Mouse (Mus musculus) adrenal gland, adult 18-20 months (tissue): ENCODE results near the gene Upb1. TPM values are rescaled to one million over a fixed set of nuclear protein-coding genes. Genes with fewer than 3 reads are reported as not detected.
"Not testable (repeated sequence)": the region's sequence is repeated elsewhere in the genome, so short reads cannot be mapped to it uniquely, and the experiment has no call there.

Experiments used
- DNase-seq, 2 experiments: peaks; one replicate each; pipeline ENCODE4 v3.0.0; 2021 to 2022; ENCODE audit warnings: low spot score in 2 of 2
- long read RNA-seq, 2 experiments: library from polyadenylated mRNA; stranded (forward); transcript quantifications; one replicate each; pipeline ENCODE4 v2.0.0; 2021
- total RNA-seq, 2 experiments: library from RNA; stranded (reverse); gene quantifications; 1 replicate in 1 of 2; 2 replicates in 1 of 2; pipeline ENCODE4 v1.2.3; 2021

The Upb1 gene
- total RNA-seq = 1 to 10 TPM; 1.1 to 1.5 TPM
- long read RNA-seq, experiment 1, partial matches to known transcripts = 0 of 1 reads
- long read RNA-seq, experiment 1, other reads (novel, unspliced or antisense) = 0 of 1 reads
- long read RNA-seq, experiment 2 = 0 reads

DNA sequence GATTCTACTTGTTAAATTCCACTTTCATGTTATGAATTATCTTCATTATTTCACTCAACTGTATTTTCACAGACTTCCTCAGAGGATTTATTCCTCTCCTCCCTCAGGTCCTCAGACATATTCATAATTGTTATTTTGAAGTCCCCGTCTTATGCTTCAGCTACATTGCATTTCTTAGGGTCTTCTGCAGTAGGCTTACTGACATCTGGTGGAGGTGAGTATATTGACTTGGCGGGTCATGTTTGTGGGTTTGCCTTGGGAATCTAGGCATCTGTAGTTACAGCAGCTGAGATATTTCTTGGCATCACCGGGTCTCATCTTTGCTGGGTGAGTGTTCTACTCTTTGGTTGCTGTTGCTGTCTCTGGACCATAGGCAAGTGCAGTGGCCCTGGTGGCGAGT is at the start of gene Upb1:
TSS of gene Upb1 (plus strand) at position 158 of the 400 bp plus-strand sequence.
- no peak for DNase-seq

- no peak for DNase-seq
Observed at GRCm38 (mm10) chr10:75352541-75352940, 48.4 kb upstream of the Upb1 start.

DNA sequence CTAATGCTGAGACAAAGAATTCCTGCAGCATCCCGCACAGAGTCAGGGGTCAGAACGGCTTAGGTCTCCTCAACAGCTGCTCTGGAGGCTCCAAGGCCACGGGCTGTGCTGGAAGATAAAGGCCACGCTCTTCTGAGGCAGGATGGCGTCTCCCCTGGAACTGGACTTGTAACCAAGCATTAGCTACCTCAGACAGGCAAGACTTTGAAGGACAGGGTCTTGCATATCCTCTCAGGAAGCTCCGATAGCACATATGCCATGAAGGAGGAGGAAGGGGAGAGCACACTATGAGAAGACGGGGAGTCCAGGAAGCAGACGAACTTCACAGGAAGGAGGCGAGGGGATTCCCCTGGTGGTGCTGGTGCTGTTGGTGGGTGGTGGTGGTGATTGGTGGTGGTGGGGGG is 47.1 kb upstream of the Upb1 start:
- DNase-seq = not testable (repeated sequence)

DNA sequence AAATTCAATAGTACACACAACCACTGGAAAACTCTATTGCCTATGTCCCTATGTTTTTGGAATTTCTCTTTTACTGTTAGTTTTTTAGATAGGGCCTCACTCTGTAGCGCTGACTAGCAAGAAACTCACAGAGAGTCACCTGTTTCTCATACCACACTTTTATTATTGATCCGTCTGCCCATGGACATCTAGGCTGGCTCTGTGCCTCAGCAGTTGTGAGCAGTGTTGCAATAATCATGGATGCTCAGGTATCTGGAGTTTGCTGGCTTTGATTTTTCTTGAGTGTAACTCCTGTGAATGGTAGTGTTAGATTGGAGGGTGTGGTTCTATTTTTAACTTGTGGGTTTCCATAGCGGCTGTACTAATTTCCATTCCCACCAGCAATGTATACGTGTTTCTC is 45.6 kb upstream of the Upb1 start:
- no peak for DNase-seq

DNA sequence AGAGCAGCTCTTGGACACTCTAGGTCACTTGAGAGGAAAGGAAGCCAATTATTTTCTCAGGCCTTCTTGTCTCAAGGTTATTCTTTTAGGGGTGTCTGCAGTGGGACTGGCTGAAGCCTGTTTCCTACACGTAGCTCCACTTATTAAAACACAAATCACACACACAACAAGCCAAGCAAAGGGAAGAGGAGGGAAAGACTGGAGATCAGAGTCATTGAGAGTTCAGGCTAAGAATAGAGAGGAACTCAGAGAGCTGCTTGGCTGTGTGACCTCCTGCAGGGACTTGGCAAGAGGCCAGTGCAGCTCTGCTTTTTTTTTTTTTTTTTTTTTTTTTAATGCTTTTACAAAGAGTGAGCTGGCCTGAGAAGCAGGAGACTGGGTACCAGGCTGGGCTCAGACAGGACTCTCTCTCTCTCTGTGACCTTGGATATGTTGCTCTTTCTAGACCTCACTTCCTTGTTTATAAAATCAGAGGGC is 36.7 kb upstream of the Upb1 start:
- peak; percentile 32 to 43 for DNase-seq

GRCm38 (mm10) chr10:75364796-75365195 is 36.1 kb upstream of the Upb1 start:
- DNase-seq = no peak

DNA sequence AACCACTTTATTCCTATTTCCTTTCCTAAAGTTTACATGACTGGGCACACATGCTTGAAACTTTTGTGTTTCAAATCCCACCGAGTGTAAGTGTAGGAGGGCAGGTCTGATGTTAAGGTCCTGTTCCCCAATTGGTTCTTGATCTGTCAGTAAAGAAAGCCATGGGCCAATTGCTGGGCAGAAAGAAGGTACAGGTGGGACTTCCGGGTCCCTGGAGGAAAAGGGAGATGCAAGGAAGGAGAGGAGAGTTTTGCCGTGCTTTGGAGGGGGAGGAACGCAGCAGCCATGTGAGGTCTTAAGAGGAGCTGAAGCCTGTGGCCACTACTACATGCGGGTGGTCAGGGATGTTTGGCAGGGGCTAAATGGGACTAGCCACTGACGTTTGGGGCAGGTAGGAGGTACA is 35.7 kb upstream of the Upb1 start:
- no peak for DNase-seq

DNA sequence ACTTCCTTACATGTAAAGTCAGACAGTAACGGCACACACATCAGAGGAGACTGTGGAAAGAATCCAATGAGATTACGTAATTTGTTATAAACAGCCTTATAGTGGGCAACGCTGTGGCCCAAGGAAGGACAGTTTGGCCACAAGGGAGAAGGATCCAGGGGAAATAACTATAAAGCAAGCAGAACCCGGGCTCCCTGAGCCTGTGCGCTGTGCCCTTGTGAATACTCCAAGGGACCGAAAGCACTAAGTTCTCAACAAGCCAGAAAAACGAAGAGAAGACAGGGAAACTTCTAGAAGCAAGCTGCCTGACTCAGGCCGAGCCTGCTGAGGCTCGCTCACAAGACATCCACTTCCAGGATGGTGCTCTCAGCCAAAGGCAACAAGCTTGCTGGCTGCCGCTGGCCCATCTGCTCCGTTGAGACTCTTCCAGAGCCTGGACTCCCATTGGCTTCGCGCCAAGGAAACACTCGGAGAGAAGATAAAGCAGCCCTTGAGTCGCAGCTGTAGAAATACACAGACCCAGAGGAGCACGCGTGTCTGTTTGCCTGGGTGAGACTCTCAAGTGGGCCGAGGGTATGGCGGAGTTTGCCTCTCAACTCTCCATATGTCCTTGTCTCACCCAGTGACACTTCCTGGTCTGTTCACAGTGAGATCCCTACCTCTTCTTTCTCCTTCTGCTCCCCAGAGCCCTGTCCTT is 27.1 kb upstream of the Upb1 start:
- not testable (repeated sequence) for DNase-seq

DNA sequence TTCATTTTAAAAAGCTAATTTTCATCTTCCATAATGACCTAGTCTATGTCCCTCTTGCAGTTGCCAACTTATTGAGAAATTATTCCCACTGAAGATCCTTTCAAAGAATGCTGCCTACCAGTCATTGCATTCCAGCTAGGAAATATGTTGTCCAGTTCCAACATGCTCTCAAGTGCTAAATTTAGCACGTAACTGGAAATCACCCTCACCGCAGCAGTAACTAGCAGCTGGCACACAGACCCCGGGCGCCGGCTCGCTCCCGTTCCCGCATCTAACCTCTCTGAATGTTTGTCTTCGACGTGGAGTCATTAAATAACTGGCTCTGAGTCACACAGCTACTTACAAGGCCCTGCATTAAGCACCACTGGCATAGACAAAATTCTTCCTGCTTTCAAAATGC is 22.2 kb upstream of the Upb1 start:
- no peak for DNase-seq

- DNase-seq = no peak
Observed at GRCm38 (mm10) chr10:75390156-75390555, 10.8 kb upstream of the Upb1 start.

DNA sequence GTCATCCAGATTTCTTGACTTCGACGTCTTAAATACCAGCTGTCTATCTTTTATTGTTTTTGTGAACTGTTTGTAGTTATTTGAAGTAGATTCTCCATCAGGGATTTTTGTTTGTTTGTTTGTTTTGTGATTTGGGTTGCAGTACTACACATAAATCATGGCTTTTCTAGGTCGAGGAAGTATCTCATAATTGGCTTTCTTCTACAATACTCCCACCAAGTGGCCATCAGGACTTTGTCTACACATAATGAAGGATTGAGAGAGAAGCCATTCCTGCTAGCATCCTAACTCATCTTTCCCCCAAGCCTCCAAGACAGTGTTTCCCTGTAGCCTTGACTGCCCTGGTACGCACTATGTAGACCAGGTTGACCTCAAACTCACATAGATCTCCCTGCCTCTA is 10.1 kb upstream of the Upb1 start:
- DNase-seq = no peak

- no peak for DNase-seq
Observed at GRCm38 (mm10) chr10:75394796-75395195, 6.1 kb upstream of the Upb1 start.

- no peak for DNase-seq
Observed at GRCm38 (mm10) chr10:75396966-75397365, 3.9 kb upstream of the Upb1 start.

DNA sequence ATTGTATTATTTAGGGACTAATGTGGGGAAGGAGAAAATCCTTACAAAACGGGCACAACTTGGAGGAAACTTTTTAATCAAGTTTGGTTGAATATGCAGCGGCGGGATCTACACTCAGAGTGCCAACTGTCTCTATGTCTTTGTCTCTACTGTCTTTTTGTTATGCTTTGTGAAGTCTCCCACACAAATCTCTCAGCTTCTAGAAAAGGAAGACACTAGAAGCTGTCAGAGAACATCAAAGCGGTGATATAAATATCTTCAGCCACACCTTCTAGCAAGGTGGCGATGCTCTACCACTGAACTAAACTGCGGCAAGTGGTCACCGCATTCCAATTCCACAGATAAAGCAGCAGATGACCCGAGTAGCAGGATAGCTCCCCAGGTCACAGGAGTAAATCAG is 5.0 kb downstream of the Upb1 start:
- no peak for DNase-seq

- DNase-seq = no peak
Observed at GRCm38 (mm10) chr10:75406755-75407154, 5.8 kb downstream of the Upb1 start.

- DNase-seq = no peak
Observed at GRCm38 (mm10) chr10:75407741-75408140, 6.8 kb downstream of the Upb1 start.

GRCm38 (mm10) chr10:75411343-75412113 is 10.6 kb downstream of the Upb1 start:
- DNase-seq = not testable (repeated sequence)

DNA sequence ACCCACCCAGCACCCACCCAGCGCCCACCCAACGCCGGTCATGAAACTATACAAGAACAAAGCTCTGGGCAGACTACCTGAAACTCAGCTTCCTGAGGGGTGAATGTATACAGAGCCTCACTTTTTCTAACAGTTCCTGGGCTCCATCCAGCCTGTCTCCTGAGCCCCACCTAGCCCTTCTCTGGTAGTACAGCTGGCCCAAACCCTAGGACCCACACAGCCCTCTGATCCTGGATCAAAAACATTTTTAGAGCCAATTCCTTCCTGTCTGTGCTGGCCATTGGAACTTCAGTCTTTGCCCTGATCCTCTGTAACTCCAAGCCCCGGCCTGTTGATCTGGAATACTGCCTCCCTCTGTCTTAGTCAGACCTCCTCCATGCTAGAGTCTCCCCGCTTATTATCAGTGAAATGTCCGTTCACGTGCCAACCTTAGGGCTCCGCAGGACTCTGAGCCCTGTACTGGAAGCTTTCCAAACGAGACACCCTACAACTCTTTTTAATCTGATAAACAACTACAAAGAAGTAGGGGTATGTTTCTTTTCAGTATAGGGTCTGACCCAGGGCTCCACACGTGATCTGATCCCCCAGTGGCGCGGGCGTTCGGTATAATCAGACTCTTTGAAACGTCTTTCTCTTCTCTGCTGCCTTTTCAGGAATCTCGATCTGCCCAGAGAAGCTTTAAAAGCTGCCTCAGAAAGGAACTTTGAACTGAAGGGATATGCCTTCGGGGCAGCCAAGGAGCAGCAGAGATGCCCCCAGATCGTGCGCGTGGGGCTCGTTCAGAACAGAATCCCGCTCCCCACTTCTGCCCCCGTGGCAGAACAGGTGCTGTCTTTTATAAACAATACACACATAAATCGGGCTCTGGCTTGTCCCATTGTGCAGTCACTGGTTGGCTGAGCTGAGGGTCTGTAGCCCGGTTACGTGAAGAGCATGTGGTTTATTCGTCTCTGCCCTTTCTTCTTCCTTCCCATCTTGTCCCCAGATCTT is 11.5 kb downstream of the Upb1 start:
- no peak for DNase-seq

DNA sequence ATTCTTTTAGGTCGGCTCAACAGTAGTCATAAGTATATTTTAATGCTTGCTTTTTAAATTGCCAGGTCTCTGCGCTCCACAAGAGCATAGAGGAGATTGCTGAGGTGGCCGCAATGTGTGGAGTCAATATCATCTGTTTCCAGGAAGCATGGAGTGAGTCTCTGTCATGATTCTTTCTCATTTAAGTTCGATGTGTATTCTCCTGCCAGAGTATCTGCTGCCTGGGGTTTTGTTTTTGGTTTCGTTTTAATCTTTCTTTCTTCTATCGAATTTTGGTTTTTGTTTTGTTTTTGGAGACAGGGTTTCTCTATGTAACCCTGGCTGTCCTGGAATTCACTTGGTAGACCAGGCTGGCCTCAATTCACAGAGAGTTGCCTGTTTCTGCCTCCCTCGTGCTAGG is 14.0 kb downstream of the Upb1 start:
- no peak for DNase-seq

DNA sequence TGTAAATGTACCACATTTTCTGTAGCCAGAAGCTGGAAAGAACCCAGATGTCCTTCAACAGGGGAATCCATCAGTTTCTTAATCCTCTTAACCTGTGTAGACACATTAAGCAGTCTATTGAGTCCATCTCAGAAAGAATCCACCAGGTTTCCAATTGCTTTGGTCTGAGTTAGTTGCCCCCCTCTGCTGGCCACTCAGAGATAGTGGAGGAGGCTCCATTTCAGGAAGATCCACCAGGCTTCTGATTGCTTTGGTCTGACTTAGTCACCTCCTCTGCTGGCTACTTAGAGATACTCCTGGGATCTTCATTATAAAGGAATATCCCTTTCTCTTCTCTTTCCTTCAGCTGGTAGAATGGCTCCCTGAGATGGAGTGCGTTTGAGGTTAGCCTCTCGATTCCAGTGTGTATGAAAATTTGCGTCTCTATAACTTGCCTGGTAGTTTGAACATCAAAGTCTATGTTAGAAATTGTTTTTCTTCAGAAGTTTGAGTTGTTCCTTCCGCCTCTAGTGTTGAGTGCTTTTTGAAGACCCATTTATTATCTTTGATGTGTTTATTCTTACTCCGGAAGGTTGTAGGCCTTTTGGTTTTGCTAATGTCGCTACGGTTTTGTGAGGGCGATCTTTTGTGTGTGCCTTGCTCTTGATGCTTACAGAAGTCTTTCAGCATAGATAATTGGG is 16.6 kb downstream of the Upb1 start:
- no peak for DNase-seq
